Mouse (Mus musculus): ENCODE data around the gene Sestd1. TPM values are rescaled to one million over a fixed set of nuclear protein-coding genes. Genes with fewer than 3 reads are reported as not detected.

Gene Sestd1
- polyA plus RNA-seq, 1 experiment from 2014 or later, result 0.51 TPM

DNA sequence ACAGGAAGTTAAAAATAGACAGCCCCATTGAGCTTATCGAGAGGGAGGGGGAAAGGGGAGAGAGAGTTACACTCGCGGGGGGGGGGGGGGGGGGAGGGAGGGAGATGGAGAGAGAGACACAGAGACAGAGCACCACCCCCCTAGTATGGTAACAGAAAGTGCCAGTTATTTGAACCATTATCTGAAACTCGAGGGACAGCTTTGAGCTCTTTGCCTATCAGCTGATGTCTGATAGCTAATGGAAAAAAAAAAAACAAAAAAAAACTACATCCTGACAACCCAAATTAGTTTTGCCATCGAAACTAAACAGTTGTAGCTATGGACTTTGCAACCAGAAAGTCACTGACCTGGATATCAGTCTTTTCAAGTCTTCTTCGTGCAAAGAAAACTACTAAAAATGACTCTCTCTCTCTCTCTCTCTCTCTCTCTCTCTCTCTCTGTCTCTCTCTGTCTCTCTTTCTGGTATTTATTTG is 109.7 kb downstream of the Sestd1 start, which contains the start of gene Ccdc141:
Gene Ccdc141, minus strand, starts transcription at position 4 of the 473 bp plus-strand sequence.
- Histone ChIP-seq H3K4me1 (ENCODE audit: control insufficient read depth, low read depth, low read length) (peaks cover 9% of the 10 kb centered on the region), H3K4me3 (ENCODE audit: low read depth, low read length) (peak within 1 kb of the TSS; percentile 62), H3K9me3 (replicated peaks; ENCODE audit: control insufficient read depth, low read length) (no peaks in the 10 kb centered on the region), H3K36me3 (ENCODE audit: control insufficient read depth, insufficient read depth) (no peaks in the 10 kb centered on the region), H3K27ac (ENCODE audit: low read length) (peak within 1 kb of the TSS; percentile 53), H3K4me2 (ENCODE audit: low read depth, low read length) (peak within 1 kb of the TSS; percentile 79), H3K9ac (ENCODE audit: low read depth, low read length) (peak within 1 kb of the TSS; percentile 24), H3K27me3 (ENCODE audit: control insufficient read depth, insufficient read depth, low read depth, low read length) (no peaks in the 10 kb centered on the region)
- ATAC-seq (ENCODE audit: low read depth), result no peak; the same call in 1 of the 2 replicates
- WGBS (ENCODE audit: insufficient replicate concordance), result 2% methylated on average over 6 of the region's 6 CpGs

DNA sequence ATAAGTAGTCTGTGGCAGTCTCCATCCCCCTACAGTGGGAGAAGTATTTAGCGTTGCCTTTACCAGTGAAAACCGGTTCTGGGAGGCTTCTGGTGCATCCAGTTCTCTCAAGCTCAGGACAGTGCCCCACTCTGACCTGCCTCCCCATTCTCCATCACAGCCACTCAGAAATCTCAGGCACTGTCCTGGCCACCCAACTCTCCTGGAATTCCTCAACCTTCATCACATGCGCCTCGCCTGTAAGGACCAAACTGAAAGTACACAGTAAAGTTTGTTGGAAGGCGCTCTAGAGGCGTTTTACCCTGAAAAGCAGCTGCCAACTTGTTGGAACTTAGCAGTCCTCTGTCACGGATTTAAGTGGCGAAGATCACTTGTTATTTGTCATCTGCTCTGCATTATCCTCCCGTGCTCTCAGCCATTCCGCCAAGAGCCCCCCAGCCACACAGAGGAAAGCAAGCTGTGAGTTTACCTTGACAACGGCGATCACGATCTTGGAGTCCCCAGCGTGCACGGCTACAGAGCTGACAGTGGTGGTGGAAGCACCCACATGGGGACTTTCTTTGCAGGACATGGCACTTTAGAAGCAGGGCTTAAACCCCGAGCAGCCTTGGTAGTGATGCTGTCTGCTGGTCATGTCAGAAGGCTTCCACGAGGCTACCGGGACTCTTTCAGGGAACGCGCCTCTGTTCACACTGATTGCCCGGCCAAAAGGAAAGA is 110.3 kb downstream of the Sestd1 start:
- Histone ChIP-seq H3K4me2 (ENCODE audit: low read depth, low read length) (peak overlapping the region; percentile 79), H3K27me3 (ENCODE audit: control insufficient read depth, insufficient read depth, low read depth, low read length) (no peaks in the 10 kb centered on the region), H3K4me1 (ENCODE audit: control insufficient read depth, low read depth, low read length) (peaks cover 9% of the 10 kb centered on the region), H3K4me3 (ENCODE audit: low read depth, low read length) (peak overlapping the region; percentile 62), H3K9me3 (replicated peaks; ENCODE audit: control insufficient read depth, low read length) (no peaks in the 10 kb centered on the region), H3K36me3 (ENCODE audit: control insufficient read depth, insufficient read depth) (no peaks in the 10 kb centered on the region), H3K27ac (ENCODE audit: low read length) (no peak overlapping the region), H3K9ac (ENCODE audit: low read depth, low read length) (peak overlapping the region; percentile 24)
- ATAC-seq (ENCODE audit: low read depth), result peak; percentile 45
- 3% methylated on average over 21 of the region's 21 CpGs for WGBS (ENCODE audit: insufficient replicate concordance)

DNA sequence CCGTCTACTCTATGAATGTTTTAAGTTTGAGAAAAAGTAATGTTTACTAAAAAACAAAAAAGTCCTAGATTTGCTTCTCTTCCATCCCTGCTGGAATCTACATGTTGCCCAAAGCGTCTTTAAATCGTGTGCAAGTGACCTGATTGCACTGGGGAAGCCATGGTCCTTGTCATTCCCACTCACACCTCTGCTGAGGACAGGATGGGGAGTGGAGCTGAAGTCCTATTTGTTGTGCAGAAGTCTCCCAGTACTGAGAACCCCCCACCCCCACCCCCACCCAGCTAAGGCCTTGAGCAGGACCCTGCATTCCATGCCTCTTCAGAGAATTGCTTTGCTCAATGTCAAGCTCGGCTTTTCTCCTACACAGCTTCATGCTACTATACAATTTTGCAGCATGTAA is 111.2 kb downstream of the Sestd1 start:
- H3K27me3 ChIP-seq (ENCODE audit: control insufficient read depth, insufficient read depth, low read depth, low read length), result no peaks in the 10 kb centered on the region
- H3K9ac ChIP-seq (ENCODE audit: low read depth, low read length), result no peak overlapping the region
- ATAC-seq (ENCODE audit: low read depth), result no peak
- no peak overlapping the region for H3K27ac ChIP-seq (ENCODE audit: low read length)
- 72% methylated on average over 4 of the region's 4 CpGs for WGBS (ENCODE audit: insufficient replicate concordance)
- no peaks in the 10 kb centered on the region for H3K9me3 ChIP-seq (replicated peaks; ENCODE audit: control insufficient read depth, low read length)
- no peak overlapping the region for H3K4me2 ChIP-seq (ENCODE audit: low read depth, low read length)
- peaks cover 9% of the 10 kb centered on the region for H3K4me1 ChIP-seq (ENCODE audit: control insufficient read depth, low read depth, low read length)
- no peaks in the 10 kb centered on the region for H3K36me3 ChIP-seq (ENCODE audit: control insufficient read depth, insufficient read depth)
- no peak overlapping the region for H3K4me3 ChIP-seq (ENCODE audit: low read depth, low read length)

DNA sequence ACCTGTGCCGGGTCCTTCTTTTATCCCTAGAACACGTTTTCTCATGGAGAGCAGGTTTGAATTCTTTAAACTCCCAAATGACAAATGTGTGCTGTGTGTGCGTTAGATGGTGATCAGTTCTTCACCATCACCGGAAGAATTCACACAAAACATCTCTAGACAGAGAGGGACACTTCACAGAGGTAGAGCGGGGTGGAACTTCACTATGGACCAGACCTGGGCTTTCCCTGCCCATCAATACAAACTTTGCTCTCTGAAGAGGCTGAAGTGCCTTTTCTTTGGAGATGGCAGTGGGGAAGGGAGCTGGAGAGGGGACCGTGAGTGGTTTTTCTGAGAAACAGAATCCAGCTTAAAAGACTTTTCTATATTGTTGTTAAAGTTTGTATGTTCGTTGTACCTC is 111.6 kb downstream of the Sestd1 start:
- ATAC-seq (ENCODE audit: low read depth), result no peak
- H3K4me2 ChIP-seq (ENCODE audit: low read depth, low read length), result no peak overlapping the region

DNA sequence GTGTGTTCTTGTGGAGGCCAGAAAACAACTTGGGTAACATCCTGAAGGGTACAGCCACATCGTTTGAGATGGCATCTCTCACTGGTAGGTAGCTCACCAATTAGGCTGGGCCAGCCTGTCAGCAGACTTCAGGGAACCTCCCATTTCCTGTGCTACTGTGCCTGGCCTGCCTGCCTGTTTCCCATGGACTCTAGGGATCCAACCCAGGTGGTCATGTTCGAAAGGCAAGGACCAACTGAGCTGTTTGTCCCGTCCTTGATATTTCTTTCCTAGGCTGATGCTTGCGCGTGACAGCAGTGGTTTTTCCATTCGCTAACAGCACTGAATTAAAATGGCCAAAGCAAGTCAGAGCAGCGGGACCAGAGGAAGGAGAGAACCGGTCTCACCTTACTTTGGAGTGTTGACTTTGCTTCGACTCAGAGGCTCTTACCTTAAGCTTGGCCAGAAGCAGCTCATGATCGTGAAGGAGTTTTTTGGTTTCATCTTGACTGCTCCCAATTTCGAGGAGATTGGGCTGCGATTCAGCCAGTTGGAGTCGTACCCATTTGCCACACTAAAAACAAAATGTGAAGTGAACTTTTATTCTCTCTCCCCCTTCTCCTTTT is 112.2 kb downstream of the Sestd1 start:
- ATAC-seq (ENCODE audit: low read depth), result no peak
- 66% methylated on average over 13 of the region's 13 CpGs for WGBS (ENCODE audit: insufficient replicate concordance)

More for the DNA sequence above, 111.6 kb downstream of the Sestd1 start:
- Histone ChIP-seq H3K27me3 (ENCODE audit: control insufficient read depth, insufficient read depth, low read depth, low read length) (no peaks in the 10 kb centered on the region), H3K9me3 (replicated peaks; ENCODE audit: control insufficient read depth, low read length) (no peaks in the 10 kb centered on the region), H3K27ac (ENCODE audit: low read length) (no peak overlapping the region), H3K9ac (ENCODE audit: low read depth, low read length) (no peak overlapping the region), H3K4me1 (ENCODE audit: control insufficient read depth, low read depth, low read length) (peaks cover 9% of the 10 kb centered on the region), H3K4me3 (ENCODE audit: low read depth, low read length) (no peak overlapping the region), H3K36me3 (ENCODE audit: control insufficient read depth, insufficient read depth) (no peaks in the 10 kb centered on the region)
- 78% methylated on average over 7 of the region's 7 CpGs for WGBS (ENCODE audit: insufficient replicate concordance)

DNA sequence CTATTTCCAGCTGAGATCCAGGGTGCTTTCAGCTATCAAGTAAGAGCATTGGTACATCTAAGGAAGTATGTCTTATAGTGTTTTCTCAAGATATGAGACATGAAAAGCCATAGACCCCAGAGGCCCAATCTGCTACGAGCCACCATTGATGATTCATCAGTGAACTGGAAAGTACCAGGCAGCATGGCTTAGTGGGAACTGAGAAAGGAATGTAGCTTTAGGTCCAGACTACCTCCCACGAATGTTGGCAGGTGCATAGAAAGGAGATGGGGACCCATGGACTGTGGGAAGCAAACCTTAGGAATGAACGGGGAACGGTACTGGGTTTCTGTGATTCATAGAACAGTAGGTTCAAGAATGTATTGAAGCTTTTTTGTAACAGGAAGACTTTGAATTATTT is 114.0 kb downstream of the Sestd1 start:
- Histone ChIP-seq H3K4me1 (ENCODE audit: control insufficient read depth, low read depth, low read length) (peaks cover 3% of the 10 kb centered on the region), H3K27ac (ENCODE audit: low read length) (no peak overlapping the region), H3K27me3 (ENCODE audit: control insufficient read depth, insufficient read depth, low read depth, low read length) (no peaks in the 10 kb centered on the region), H3K4me2 (ENCODE audit: low read depth, low read length) (no peak overlapping the region), H3K36me3 (ENCODE audit: control insufficient read depth, insufficient read depth) (no peaks in the 10 kb centered on the region), H3K9me3 (replicated peaks; ENCODE audit: control insufficient read depth, low read length) (no peaks in the 10 kb centered on the region), H3K4me3 (ENCODE audit: low read depth, low read length) (no peak overlapping the region), H3K9ac (ENCODE audit: low read depth, low read length) (no peak overlapping the region)
- no peak for ATAC-seq (ENCODE audit: low read depth)
- 66% methylated on average over 4 of the region's 4 CpGs for WGBS (ENCODE audit: insufficient replicate concordance)

More for the DNA sequence above, 112.2 kb downstream of the Sestd1 start:
- no peaks in the 10 kb centered on the region for H3K27me3 ChIP-seq (ENCODE audit: control insufficient read depth, insufficient read depth, low read depth, low read length)
- no peak overlapping the region for H3K9ac ChIP-seq (ENCODE audit: low read depth, low read length)
- H3K4me3 ChIP-seq (ENCODE audit: low read depth, low read length), result no peak overlapping the region
- no peaks in the 10 kb centered on the region for H3K36me3 ChIP-seq (ENCODE audit: control insufficient read depth, insufficient read depth)
- no peak overlapping the region for H3K27ac ChIP-seq (ENCODE audit: low read length)
- H3K4me1 ChIP-seq (ENCODE audit: control insufficient read depth, low read depth, low read length), result peaks cover 9% of the 10 kb centered on the region
- H3K4me2 ChIP-seq (ENCODE audit: low read depth, low read length), result no peak overlapping the region
- no peaks in the 10 kb centered on the region for H3K9me3 ChIP-seq (replicated peaks; ENCODE audit: control insufficient read depth, low read length)

DNA sequence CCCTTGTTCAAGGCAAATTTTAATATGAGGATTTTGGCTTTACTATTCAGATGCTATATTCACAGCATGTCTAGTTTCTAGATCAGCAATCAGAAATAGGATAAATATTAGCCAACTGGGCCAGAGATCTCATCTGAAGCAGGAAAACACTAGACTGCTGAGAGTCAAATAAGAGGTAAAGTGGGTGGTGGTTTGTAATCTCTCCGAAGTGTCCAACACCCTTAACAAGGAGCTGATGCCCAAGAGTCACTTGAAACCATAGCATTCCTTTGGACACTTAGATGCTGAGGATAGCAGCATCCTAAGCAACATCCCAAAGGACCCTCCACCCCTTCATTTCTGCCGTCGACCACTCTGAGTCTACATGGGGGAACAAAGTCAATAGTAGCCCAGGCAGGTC is 115.7 kb downstream of the Sestd1 start:
- H3K4me2 ChIP-seq (ENCODE audit: low read depth, low read length), result no peak overlapping the region
- no peak overlapping the region for H3K27ac ChIP-seq (ENCODE audit: low read length)
- WGBS (ENCODE audit: insufficient replicate concordance), result 66% methylated on average over 3 of the region's 3 CpGs
- H3K4me1 ChIP-seq (ENCODE audit: control insufficient read depth, low read depth, low read length), result no peaks in the 10 kb centered on the region
- H3K4me3 ChIP-seq (ENCODE audit: low read depth, low read length), result no peak overlapping the region
- ATAC-seq (ENCODE audit: low read depth), result no peak
- H3K36me3 ChIP-seq (ENCODE audit: control insufficient read depth, insufficient read depth), result no peaks in the 10 kb centered on the region
- H3K9me3 ChIP-seq (replicated peaks; ENCODE audit: control insufficient read depth, low read length), result no peaks in the 10 kb centered on the region
- H3K9ac ChIP-seq (ENCODE audit: low read depth, low read length), result no peak overlapping the region
- no peaks in the 10 kb centered on the region for H3K27me3 ChIP-seq (ENCODE audit: control insufficient read depth, insufficient read depth, low read depth, low read length)

DNA sequence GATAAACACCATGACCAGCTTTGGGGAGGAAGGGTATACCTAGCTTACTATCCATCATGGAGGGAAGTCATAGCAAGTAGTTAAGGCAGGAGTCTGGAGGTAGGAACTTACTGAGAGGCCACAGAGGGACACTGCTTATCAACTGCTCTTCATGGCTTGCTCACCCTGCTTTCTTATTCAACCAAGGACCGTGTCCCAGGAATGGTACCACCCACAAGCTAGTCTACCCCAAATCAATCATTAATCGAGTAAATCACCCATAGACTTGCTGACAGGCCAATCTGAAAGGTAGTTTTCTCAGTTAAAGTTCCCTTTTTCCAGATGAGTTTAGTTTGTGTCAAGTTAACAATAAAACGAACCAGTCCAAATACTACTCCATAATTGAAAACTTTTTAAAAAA is 117.0 kb downstream of the Sestd1 start:
- 54% methylated on average over 3 of the region's 3 CpGs for WGBS (ENCODE audit: insufficient replicate concordance)
- Histone ChIP-seq H3K4me1 (ENCODE audit: control insufficient read depth, low read depth, low read length) (no peaks in the 10 kb centered on the region), H3K4me2 (ENCODE audit: low read depth, low read length) (no peak overlapping the region), H3K9me3 (replicated peaks; ENCODE audit: control insufficient read depth, low read length) (no peaks in the 10 kb centered on the region), H3K9ac (ENCODE audit: low read depth, low read length) (no peak overlapping the region), H3K27ac (ENCODE audit: low read length) (no peak overlapping the region), H3K36me3 (ENCODE audit: control insufficient read depth, insufficient read depth) (no peaks in the 10 kb centered on the region), H3K27me3 (ENCODE audit: control insufficient read depth, insufficient read depth, low read depth, low read length) (no peaks in the 10 kb centered on the region), H3K4me3 (ENCODE audit: low read depth, low read length) (no peak overlapping the region)
- no peak for ATAC-seq (ENCODE audit: low read depth)

DNA sequence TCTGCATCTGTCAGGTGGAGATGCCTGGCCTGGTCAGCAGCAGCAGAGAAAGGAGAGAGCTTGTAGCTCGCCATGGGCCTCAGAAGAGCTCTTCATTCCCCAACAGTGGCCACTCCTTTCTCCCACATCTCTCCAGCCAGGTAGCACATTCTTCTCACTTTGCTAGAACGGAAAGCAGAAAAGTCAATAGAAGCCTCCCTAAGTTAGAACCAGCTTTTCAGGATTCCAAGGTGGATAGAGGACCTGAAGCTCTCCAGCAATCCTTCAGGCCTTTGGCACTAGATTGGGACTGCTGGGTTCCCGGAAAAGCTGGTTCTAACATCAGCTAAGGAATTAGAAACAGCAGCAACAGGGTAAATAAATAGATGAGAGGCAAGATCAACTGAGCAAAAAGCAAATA is 118.3 kb downstream of the Sestd1 start:
- WGBS (ENCODE audit: insufficient replicate concordance), result 51% methylated on average over 3 of the region's 3 CpGs
- no peak for ATAC-seq (ENCODE audit: low read depth)
- Histone ChIP-seq H3K4me3 (ENCODE audit: low read depth, low read length) (no peak overlapping the region), H3K27me3 (ENCODE audit: control insufficient read depth, insufficient read depth, low read depth, low read length) (no peaks in the 10 kb centered on the region), H3K4me1 (ENCODE audit: control insufficient read depth, low read depth, low read length) (no peaks in the 10 kb centered on the region), H3K36me3 (ENCODE audit: control insufficient read depth, insufficient read depth) (no peaks in the 10 kb centered on the region), H3K9me3 (replicated peaks; ENCODE audit: control insufficient read depth, low read length) (no peaks in the 10 kb centered on the region), H3K4me2 (ENCODE audit: low read depth, low read length) (no peak overlapping the region), H3K9ac (ENCODE audit: low read depth, low read length) (no peak overlapping the region), H3K27ac (ENCODE audit: low read length) (no peak overlapping the region)

Data from liver, embryonic 16.5 days (tissue).